Mouse (Mus musculus) neural tube, embryonic 13.5 days (tissue): ENCODE results near the gene Tulp3. TPM values are rescaled to one million over a fixed set of nuclear protein-coding genes. Genes with fewer than 3 reads are reported as not detected.

ENCODE experiments used
- ATAC-seq: fragments of 200-750 bp; cut with Nextera tagmentation; 2 replicates; pipeline ENCODE4 v1.8.0; 2017; ENCODE audit warnings: low read depth, mild to moderate bottlenecking, moderate TSS enrichment, moderate library complexity
- H3K27ac ChIP-seq: fragments of 300-500 bp; sonication (generic); replicated peaks from 2 replicates; pipeline ENCODE4 v1.5.1; 2015; ENCODE audit warnings: moderate library complexity, mild to moderate bottlenecking, inconsistent platforms
- H3K27me3 ChIP-seq: fragments of 300-500 bp; sonication (generic); 2 replicates; pipeline ENCODE4 v1.6.1; 2015; ENCODE audit warnings: mild to moderate bottlenecking, inconsistent platforms
- H3K36me3 ChIP-seq: fragments of 300-500 bp; sonication (generic); 2 replicates; pipeline ENCODE4 v1.6.1; 2015; ENCODE audit warnings: mild to moderate bottlenecking, inconsistent platforms
- H3K4me1 ChIP-seq: fragments of 300-500 bp; sonication (generic); replicated peaks from 2 replicates; pipeline ENCODE4 v1.6.1; 2015; ENCODE audit warnings: inconsistent platforms
- H3K4me2 ChIP-seq: fragments of 300-500 bp; sonication (generic); 2 replicates; pipeline ENCODE4 v1.6.1; 2015; ENCODE audit warnings: inconsistent platforms, mild to moderate bottlenecking, moderate library complexity
- H3K4me3 ChIP-seq: fragments of 300-500 bp; sonication (generic); 2 replicates; pipeline ENCODE4 v1.5.1; 2015; ENCODE audit warnings: mild to moderate bottlenecking, inconsistent platforms
- H3K9ac ChIP-seq: fragments of 300-500 bp; sonication (generic); 2 replicates; pipeline ENCODE4 v1.6.1; 2015; ENCODE audit warnings: moderate library complexity, mild to moderate bottlenecking, inconsistent platforms
- H3K9me3 ChIP-seq: fragments of 300-500 bp; sonication (generic); 2 replicates; pipeline ENCODE4 v1.6.1; 2016; ENCODE audit warnings: inconsistent platforms
- WGBS: fragments of 180-500 bp; shearing (Covaris S2); methylation state at CpG from one replicate; pipeline ENCODE4 v1.1.7; 2015; 5-methylcytosine and 5-hydroxymethylcytosine counted together
- polyA plus RNA-seq: library from polyadenylated mRNA; unstranded; fragments of >200 nt; fragmentation: Nextera tagmentation; extraction: Ambion mirVana; gene quantifications from 2 replicates; pipeline ENCODE4 v1.2.1, GENCODE M21; 2015

The Tulp3 gene
- polyA plus RNA-seq, 1 experiment from 2014 or later, result 20.8 TPM

- Histone ChIP-seq H3K9me3 (no peaks in the 10 kb centered on the region), H3K4me3 (no peak overlapping the region), H3K4me2 (no peak overlapping the region), H3K27me3 (no peaks in the 10 kb centered on the region), H3K36me3 (peaks cover 16% of the 10 kb centered on the region), H3K27ac (peak overlapping the region; percentile 61), H3K9ac (no peak overlapping the region), H3K4me1 (peaks cover 36% of the 10 kb centered on the region)
- WGBS, result 34% methylated on average over 7 of the region's 7 CpGs
- no peak; the same call in 1 of the 2 replicates for ATAC-seq
Measured at GRCm38 (mm10) chr6:128349711-128350110, 5.9 kb downstream of the Tulp3 start.

- Histone ChIP-seq H3K4me3 (no peak overlapping the region), H3K27me3 (no peaks in the 10 kb centered on the region), H3K36me3 (peaks cover 27% of the 10 kb centered on the region), H3K9ac (no peak overlapping the region), H3K4me2 (no peak overlapping the region), H3K27ac (no peak overlapping the region), H3K4me1 (peaks cover 28% of the 10 kb centered on the region), H3K9me3 (no peaks in the 10 kb centered on the region)
- no peak for ATAC-seq
- 85% methylated on average over 6 of the region's 6 CpGs for WGBS
Measured at GRCm38 (mm10) chr6:128346782-128347181, 8.9 kb downstream of the Tulp3 start.

- no peaks in the 10 kb centered on the region for H3K9me3 ChIP-seq
- peaks cover 22% of the 10 kb centered on the region for H3K36me3 ChIP-seq
- no peak overlapping the region for H3K27ac ChIP-seq
- whole genome bisulfite sequencing, result 95% methylated on average over 10 of the region's 10 CpGs
- no peak overlapping the region for H3K9ac ChIP-seq
- H3K4me3 ChIP-seq, result no peak overlapping the region
- no peak overlapping the region for H3K4me2 ChIP-seq
- H3K27me3 ChIP-seq, result no peaks in the 10 kb centered on the region
- ATAC-seq, result no peak
- peaks cover 28% of the 10 kb centered on the region for H3K4me1 ChIP-seq
Measured at GRCm38 (mm10) chr6:128345623-128346022, 10.0 kb downstream of the Tulp3 start.

DNA sequence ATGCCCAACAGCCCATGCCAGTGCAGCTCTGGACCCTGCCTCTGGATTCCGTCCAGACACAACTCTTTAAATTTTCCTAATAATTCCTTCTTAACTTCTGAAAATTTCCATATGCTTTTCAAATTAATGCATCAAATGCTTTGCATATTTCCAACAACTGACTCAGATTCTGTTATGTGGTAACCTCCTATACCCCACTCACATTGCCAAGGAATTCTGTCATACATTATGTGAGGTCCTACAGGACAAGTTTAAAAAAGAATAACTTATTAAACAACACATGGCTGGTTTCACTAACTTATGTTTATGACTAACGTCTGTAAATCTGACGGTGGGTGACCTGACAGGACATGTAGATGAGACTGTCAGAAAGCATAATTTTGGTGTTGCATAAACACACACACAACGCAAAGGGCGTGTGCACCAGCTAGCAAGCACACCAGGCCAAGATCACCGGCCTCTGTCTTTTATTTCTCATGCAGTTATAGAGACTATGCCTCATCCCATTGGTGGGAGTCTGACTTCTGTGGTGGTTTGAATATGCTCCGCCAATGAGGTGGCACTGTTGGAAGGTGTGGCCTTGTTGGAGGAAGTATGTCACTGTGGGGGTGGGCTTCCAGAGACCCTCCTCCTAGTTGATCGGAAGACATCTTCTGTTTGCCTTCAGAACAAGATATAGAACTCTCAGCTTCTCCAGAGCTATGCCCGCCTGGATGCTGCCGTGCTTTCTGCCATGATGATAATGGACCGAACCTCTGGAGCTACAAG is 13.5 kb downstream of the Tulp3 start:
- no peak for ATAC-seq
- Histone ChIP-seq H3K4me3 (no peak overlapping the region), H3K27ac (no peak overlapping the region), H3K4me1 (peaks cover 28% of the 10 kb centered on the region), H3K36me3 (peaks cover 21% of the 10 kb centered on the region), H3K9ac (no peak overlapping the region), H3K4me2 (no peak overlapping the region), H3K27me3 (no peaks in the 10 kb centered on the region), H3K9me3 (no peaks in the 10 kb centered on the region)
- WGBS, result 95% methylated on average over 11 of the region's 11 CpGs

DNA sequence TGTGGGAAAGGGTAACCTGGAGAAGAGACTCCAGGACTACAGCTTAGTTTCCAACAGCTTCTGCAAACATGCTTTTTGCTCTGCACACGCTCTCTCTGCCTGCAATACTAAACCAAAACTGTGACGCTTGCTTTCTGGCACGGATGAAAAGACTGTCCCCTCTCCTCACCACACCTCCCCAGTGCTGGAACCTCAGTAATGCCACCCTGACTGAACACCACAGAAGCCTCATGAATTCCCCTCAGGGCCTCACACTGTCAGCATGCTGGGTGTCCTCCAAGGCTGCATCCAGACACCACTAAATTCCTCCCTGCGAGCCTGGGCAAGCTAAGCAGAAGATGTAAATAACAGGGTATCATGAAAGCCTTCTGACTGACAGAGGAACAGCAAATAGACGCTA is 16.8 kb downstream of the Tulp3 start:
- WGBS, result 43% methylated on average over 5 of the region's 5 CpGs
- 0 out of 2 replicates have a peak overlapping the region, but pooled peaks have one; percentile 24 for H3K27ac ChIP-seq
- no peaks in the 10 kb centered on the region for H3K9me3 ChIP-seq
- H3K4me2 ChIP-seq, result no peak overlapping the region
- H3K27me3 ChIP-seq, result no peaks in the 10 kb centered on the region
- no peak overlapping the region for H3K9ac ChIP-seq
- ATAC-seq, result 0 out of 2 replicates have a peak, but pooled peaks have one; percentile 17
- H3K4me3 ChIP-seq, result no peak overlapping the region
- H3K36me3 ChIP-seq, result peaks cover 36% of the 10 kb centered on the region
- H3K4me1 ChIP-seq, result peaks cover 27% of the 10 kb centered on the region

DNA sequence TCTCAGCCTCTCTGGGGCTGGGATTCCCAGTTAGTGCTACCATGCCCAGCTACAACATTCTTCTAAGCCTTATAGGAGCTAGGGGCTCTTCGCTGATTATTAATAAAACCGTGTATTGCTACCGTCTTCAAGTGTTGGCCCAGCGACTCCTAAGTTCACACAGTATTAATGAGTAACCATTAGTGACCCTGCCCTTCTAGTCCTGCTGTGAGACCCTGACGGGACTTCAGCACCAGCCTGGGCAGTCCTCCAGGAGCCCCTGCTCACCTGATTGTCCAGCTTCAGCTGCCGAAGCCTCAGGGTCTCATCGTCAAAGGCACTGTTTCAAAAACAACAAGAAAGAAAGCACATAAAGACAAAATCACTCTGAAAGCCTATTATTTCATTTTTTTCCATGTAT is 18.2 kb downstream of the Tulp3 start:
- peaks cover 27% of the 10 kb centered on the region for H3K4me1 ChIP-seq
- no peak overlapping the region for H3K27ac ChIP-seq
- no peak overlapping the region for H3K4me2 ChIP-seq
- H3K27me3 ChIP-seq, result no peaks in the 10 kb centered on the region
- no peaks in the 10 kb centered on the region for H3K9me3 ChIP-seq
- no peak overlapping the region for H3K9ac ChIP-seq
- WGBS, result 69% methylated on average over 7 of the region's 7 CpGs
- ATAC-seq, result no peak
- no peak overlapping the region for H3K4me3 ChIP-seq
- H3K36me3 ChIP-seq, result peaks cover 40% of the 10 kb centered on the region

DNA sequence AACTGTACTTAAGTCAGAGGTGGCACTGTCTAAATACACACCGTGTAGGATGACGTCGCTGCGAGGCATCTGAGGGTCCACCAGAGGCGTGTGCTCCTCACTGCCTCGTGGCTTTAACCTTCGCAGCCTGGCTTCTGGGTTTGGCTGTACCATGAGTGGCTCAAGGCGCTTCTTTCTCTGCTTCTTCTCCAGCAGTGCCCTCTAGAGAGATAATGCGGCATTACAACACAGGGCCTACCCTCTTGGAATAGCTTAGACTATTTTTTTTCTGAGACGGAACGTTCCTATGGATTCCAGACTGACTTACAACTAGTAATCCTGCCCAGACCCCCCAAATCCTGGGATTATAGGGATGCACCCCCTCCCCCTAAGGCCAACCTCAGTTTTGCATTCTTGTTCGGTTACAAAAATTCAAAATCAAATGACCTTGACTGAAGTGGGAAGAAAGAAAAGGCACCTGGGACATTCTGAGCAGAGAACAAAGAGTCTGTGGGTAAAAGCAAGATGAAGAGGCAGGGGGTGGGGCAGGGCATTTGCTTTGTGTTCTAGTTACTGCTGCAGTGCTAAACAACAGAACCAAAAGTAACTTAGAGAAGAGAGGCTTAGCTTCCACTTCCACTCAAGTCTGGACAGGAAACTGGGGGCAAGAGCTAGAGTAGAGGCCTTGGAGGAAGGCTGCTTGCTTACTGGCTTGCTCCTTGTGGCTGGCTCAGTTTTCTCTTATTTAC is 21.1 kb downstream of the Tulp3 start:
- 25% methylated on average over 12 of the region's 12 CpGs for WGBS
- no peak overlapping the region for H3K4me2 ChIP-seq

GRCm38 (mm10) chr6:128318317-128318716 is 37.3 kb downstream of the Tulp3 start:
- Histone ChIP-seq H3K4me1 (no peaks in the 10 kb centered on the region), H3K4me2 (no peak overlapping the region), H3K9ac (no peak overlapping the region), H3K36me3 (peaks cover 25% of the 10 kb centered on the region), H3K4me3 (no peak overlapping the region), H3K27me3 (no peaks in the 10 kb centered on the region), H3K9me3 (no peaks in the 10 kb centered on the region), H3K27ac (no peak overlapping the region)
- ATAC-seq, result no peak
- 16% methylated on average over 4 of the region's 4 CpGs for WGBS

More for the DNA sequence above, 21.1 kb downstream of the Tulp3 start:
- ATAC-seq, result peak; percentile 84
- no peaks in the 10 kb centered on the region for H3K27me3 ChIP-seq
- H3K36me3 ChIP-seq, result peaks cover 57% of the 10 kb centered on the region
- no peak overlapping the region for H3K9ac ChIP-seq
- peaks cover 11% of the 10 kb centered on the region; the same call in 1 of the 2 replicates for H3K9me3 ChIP-seq
- no peak overlapping the region for H3K27ac ChIP-seq
- peaks cover 23% of the 10 kb centered on the region for H3K4me1 ChIP-seq
- H3K4me3 ChIP-seq, result no peak overlapping the region

DNA sequence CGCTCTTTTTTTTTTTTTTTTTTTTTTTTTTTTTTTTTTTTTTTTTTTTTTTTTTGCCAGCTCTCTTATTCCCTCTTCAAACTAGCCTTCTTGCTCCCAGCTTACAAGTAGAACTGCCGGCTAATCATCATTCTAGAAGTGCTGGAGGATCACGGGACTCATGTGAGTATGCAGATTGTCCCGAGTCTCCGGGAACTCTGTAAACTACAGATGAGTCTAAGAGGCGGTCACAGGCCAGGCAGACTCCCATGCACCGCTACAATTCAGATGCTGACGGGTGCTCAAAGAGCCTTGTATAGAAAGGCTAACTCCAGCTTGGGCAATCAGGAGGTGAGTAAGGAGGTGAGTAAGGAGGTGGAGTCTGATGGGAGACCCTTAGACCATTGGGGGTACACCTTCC is 40.1 kb downstream of the Tulp3 start:
- no peak for ATAC-seq
- Histone ChIP-seq H3K27ac (no peak overlapping the region), H3K4me1 (no peaks in the 10 kb centered on the region), H3K4me2 (no peak overlapping the region), H3K9me3 (no peaks in the 10 kb centered on the region), H3K27me3 (no peaks in the 10 kb centered on the region), H3K36me3 (no peaks in the 10 kb centered on the region), H3K4me3 (no peak overlapping the region), H3K9ac (no peak overlapping the region)
- WGBS, result 75% methylated on average over 8 of the region's 8 CpGs

DNA sequence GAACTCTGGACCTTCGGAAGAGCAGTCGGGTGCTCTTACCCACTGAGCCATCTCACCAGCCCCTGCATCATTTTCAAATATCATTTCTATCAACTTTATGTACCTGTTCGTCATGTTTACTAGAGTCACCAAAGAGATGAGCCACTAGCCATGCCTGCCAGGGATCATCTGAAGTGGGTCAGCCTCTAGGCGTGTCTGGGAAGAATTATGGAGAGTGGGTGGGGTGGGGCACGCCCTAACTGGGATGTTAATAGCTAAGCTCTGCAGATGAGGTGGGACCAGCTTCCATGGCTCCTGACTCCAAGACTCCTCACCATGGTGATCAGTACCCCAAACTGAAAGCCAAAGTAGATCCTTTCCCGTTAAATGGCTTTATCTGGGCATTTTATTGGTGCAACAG is 40.9 kb downstream of the Tulp3 start:
- H3K9me3 ChIP-seq, result no peaks in the 10 kb centered on the region
- no peaks in the 10 kb centered on the region for H3K27me3 ChIP-seq
- no peak overlapping the region for H3K4me3 ChIP-seq
- H3K4me2 ChIP-seq, result no peak overlapping the region
- no peak for ATAC-seq
- WGBS, result 84% methylated on average over 6 of the region's 6 CpGs
- H3K36me3 ChIP-seq, result no peaks in the 10 kb centered on the region
- H3K9ac ChIP-seq, result no peak overlapping the region
- no peak overlapping the region for H3K27ac ChIP-seq
- no peaks in the 10 kb centered on the region for H3K4me1 ChIP-seq

GRCm38 (mm10) chr6:128308311-128308710 is 47.3 kb downstream of the Tulp3 start:
- Histone ChIP-seq H3K4me2 (no peak overlapping the region), H3K27me3 (no peaks in the 10 kb centered on the region), H3K4me3 (no peak overlapping the region), H3K27ac (no peak overlapping the region), H3K9ac (no peak overlapping the region), H3K9me3 (no peaks in the 10 kb centered on the region), H3K36me3 (no peaks in the 10 kb centered on the region), H3K4me1 (no peaks in the 10 kb centered on the region)
- WGBS, result 29% methylated on average over 4 of the region's 4 CpGs
- ATAC-seq, result no peak

DNA sequence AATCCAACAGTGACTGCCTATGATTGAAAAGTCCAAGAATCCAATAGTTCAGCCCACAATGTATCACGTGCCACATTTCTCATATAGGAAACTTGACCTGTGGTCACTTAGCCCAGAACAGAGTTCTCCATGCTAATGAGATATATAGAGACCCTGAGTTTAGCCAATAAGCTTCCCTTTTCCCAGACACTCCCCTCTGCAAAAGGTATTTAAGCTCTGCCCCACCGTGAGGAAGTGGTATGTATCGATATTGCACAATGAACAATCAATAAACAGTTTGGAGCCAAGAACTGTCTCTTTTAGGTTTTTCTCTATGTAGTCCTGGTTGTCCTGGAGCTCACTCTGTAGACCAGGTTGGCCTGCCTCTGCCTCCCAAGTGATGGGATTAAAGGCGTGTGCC is 50.9 kb downstream of the Tulp3 start:
- no peak for ATAC-seq
- 81% methylated on average over 4 of the region's 4 CpGs for WGBS
- H3K9ac ChIP-seq, result no peak overlapping the region
- peaks cover 28% of the 10 kb centered on the region for H3K27me3 ChIP-seq
- no peaks in the 10 kb centered on the region for H3K9me3 ChIP-seq
- no peak overlapping the region for H3K4me2 ChIP-seq
- H3K27ac ChIP-seq, result no peak overlapping the region
- H3K4me1 ChIP-seq, result peaks cover 12% of the 10 kb centered on the region
- H3K4me3 ChIP-seq, result no peak overlapping the region
- no peaks in the 10 kb centered on the region for H3K36me3 ChIP-seq
